Mouse (Mus musculus) induced T-regulatory cell, adult 2 months (primary cell): ENCODE data around the gene Il13ra1.
A peak's percentile ranks its signal among the peaks of the same experiment; 100 is the strongest.

Experiments
- DNase-seq: peaks from one replicate; pipeline ENCODE4 v3.0.0-alpha.2; 2012; ENCODE audit warnings: low read depth

Gene Il13ra1

DNA sequence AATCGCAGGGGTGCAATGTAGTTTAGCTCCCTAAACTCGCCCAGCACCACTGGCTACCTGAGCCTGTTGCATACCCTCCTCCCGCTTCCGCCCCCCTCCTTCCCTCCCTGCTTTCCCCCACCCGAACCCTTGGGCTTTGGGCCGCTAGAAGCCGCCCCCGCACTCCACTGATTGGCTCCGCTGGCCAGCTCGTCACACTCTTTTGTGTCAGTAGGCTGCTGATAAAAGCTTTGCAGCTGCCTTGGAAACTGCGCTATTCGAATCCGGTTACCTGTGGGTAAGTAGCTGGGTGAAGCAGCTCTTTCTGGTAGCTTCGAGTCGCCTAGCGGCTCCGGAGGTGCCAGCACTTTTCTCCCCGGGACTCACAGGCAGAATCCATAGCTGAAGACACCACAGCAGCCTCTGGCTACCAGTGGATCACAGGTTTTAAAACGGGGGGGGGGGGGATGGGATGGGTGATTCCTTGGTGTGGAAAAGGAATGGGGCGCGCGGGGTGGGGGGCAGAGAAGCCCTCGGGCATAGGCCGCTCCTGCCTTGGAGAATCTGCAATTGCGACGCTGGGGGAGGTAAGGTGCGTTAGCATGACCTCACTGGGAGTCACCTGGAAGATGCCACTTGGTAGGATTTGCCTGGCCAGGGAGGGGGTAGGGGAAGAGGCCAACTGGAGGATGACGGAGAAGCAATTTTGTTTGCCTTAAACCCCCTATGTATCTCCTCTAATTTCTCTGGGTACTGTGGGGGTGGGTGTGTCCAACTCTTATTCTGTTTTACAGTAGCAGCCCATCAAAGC, 84.0 kb downstream of the Il13ra1 start, which contains the start of gene Zcchc12:
Zcchc12 (plus strand) TSS at position 169 of the 790 bp plus-strand sequence.
- peak; percentile 6 for DNase-seq

DNA sequence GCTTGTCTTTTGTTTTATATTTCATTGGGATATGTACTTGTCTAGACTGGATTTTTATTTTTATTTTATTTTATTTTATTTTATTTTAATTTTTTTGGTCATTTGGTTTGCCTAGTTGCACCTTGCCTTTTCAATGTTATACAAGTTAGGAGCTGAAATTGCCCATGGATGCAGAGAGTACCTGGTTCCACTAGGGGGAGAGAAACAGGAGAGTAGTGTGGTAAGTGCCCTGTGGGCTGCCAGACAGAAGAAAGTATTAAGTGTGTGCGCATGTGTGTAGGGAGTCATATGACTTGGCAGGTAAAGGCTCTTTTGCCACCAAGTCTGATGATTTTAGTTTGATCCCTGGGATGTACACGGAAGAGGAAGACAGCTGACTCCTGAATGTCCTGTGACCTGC, 97.6 kb downstream of the Il13ra1 start:
- DNase-seq = no peak

DNA sequence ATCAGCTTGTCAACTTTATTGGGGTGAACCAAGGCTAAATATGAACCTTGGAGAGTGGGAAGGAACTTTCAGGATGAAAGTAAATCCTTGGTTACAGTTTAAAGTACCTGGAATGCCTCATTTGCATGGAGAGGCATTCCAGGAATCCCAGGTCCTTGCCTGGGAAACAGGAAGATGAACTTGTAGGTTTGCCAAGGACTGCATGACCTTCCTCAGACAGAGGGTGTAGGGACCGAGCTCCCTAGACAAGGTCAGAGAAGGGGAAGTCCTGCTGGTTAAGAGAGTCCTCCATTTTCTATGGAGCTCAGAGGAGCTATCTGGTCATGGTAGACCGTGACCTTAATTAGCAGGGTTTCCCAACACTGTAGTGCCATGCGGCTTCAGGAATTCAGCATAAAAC, 99.3 kb downstream of the Il13ra1 start:
- no peak for DNase-seq
